Mouse (Mus musculus) stomach, embryonic 15.5 days (tissue): ENCODE results near the gene Astn1. TPM values are rescaled to one million over a fixed set of nuclear protein-coding genes. Genes with fewer than 3 reads are reported as not detected.

ENCODE experiments used
- ATAC-seq: fragments of 200-750 bp; cut with Nextera tagmentation; 2 replicates; pipeline ENCODE4 v1.8.0; 2017; ENCODE audit warnings: low read depth, moderate number of reproducible peaks, moderate TSS enrichment; ENCODE audit not compliant: insufficient read depth, low FRiP score
- H3K27ac ChIP-seq: fragments of 300-500 bp; sonication (generic); 2 replicates; pipeline ENCODE4 v1.5.1; 2015; ENCODE audit warnings: mild to moderate bottlenecking, inconsistent platforms
- H3K27me3 ChIP-seq: fragments of 300-500 bp; sonication (generic); replicated peaks from 2 replicates; pipeline ENCODE4 v1.6.1; 2015; ENCODE audit warnings: inconsistent platforms
- H3K36me3 ChIP-seq: fragments of 300-500 bp; sonication (generic); 2 replicates; pipeline ENCODE4 v1.6.1; 2015; ENCODE audit warnings: inconsistent platforms
- H3K4me1 ChIP-seq: fragments of 300-500 bp; sonication (generic); 2 replicates; pipeline ENCODE4 v1.6.1; 2015; ENCODE audit warnings: inconsistent platforms
- H3K4me2 ChIP-seq: fragments of 300-500 bp; sonication (generic); 2 replicates; pipeline ENCODE4 v1.6.1; 2015; ENCODE audit warnings: mild to moderate bottlenecking, inconsistent platforms
- H3K4me3 ChIP-seq: fragments of 300-500 bp; sonication (generic); replicated peaks from 2 replicates; pipeline ENCODE4 v1.5.1; 2015; ENCODE audit warnings: inconsistent platforms
- H3K9ac ChIP-seq: fragments of 300-500 bp; sonication (generic); 2 replicates; pipeline ENCODE4 v1.6.1; 2015; ENCODE audit warnings: inconsistent platforms
- H3K9me3 ChIP-seq: fragments of 300-500 bp; sonication (generic); 2 replicates; pipeline ENCODE4 v1.6.1; 2016; ENCODE audit warnings: inconsistent platforms
- WGBS: fragments of 180-500 bp; shearing (Covaris S2); methylation state at CpG from one replicate; pipeline ENCODE4 v1.1.7; 2015; 5-methylcytosine and 5-hydroxymethylcytosine counted together
- microRNA counts: library from miRNA; unstranded; fragments of <30 nt; microRNA quantifications from one replicate; lab custom pipeline; 2016
- microRNA-seq: library from miRNA; unstranded; fragments of <30 nt; microRNA quantifications from one replicate; pipeline ENCODE4, GENCODE M21; 2016
- polyA plus RNA-seq: library from polyadenylated mRNA; unstranded; fragments of >200 nt; fragmentation: Nextera tagmentation; extraction: Ambion mirVana; gene quantifications from 2 replicates; pipeline ENCODE4 v1.2.1, GENCODE M21; 2015

The Astn1 gene
- polyA plus RNA-seq, 1 experiment from 2014 or later = 1.1 TPM

DNA sequence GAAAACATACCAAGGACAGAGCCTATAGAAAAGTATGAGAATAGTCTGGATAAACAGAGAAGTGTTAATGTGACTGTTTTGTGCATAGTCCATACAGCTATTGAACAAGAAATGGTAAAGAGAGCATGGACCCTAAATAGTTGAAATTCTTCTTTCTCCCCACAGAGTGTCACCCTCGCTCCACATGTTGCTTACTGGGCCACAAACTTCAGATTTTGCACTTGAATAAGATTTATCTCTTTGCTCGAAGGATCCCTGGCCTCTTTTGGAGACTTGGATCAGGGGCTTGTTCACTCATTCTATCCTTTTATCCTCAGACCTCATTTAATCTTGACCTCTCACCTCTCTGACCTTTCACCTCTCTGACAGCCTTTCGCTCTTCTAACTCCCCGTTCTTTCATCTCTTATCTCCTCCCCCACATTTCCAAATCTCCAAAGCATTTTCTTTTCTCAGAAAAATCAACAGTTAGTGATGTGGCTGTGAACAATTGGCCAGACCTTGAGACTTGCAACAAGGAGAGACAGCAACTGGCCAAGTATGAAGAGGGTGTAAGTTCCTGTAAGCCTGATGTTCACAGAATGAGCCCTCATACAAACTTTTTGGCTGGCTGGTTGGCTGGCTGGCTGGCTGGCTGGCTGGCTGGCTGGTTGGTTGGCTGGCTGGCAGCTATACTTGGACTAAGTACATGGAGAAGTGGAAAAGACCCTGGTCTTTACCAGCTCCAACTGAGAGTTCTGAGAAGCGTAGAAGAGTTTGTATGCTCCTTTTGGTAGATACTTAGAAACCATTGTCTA, 351.4 kb downstream of the Astn1 start:
- Histone ChIP-seq H3K4me2 (no peak overlapping the region), H3K36me3 (no peaks in the 10 kb centered on the region), H3K27ac (no peak overlapping the region), H3K4me3 (no peak overlapping the region), H3K9ac (no peak overlapping the region), H3K27me3 (no peaks in the 10 kb centered on the region), H3K9me3 (no peaks in the 10 kb centered on the region), H3K4me1 (no peaks in the 10 kb centered on the region)
- ATAC-seq = no peak
- WGBS = 41% methylated on average over 5 of the region's 5 CpGs

DNA sequence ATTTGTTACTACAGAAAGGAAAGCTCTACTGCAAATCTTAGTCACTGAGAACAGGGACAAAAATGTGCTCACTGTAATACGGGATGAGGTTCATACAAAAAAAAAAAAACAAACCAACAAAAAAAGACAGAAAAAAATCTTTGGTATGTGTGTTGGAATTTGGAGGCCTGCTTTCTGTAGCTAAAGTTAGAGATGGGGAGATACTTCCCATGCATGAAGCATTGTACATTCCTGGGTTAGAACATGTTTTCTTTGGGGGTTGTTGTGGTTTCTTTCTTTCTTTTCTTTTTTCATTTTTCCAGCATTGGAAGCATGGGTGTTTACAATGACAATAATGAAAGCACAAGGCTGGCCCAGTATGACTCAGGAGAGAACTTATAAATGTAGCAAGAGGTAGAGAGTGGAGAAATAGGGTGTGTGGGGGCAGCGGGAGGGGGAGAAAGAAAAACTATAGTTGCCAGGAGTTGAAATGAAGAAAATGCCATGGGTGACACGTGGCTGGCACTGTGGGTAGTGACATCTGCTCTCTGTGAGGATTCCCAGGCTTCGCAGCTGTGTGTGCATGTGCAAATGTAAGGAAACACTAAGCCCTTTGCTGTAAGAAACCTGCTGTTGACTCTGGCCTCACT, 370.9 kb downstream of the Astn1 start:
- no peak for ATAC-seq
- H3K4me2 ChIP-seq = no peak overlapping the region
- 57% methylated on average over 4 of the region's 4 CpGs for WGBS
- H3K36me3 ChIP-seq = no peaks in the 10 kb centered on the region
- no peaks in the 10 kb centered on the region for H3K9me3 ChIP-seq
- no peaks in the 10 kb centered on the region for H3K27me3 ChIP-seq
- H3K4me3 ChIP-seq = no peak overlapping the region
- no peak overlapping the region for H3K9ac ChIP-seq
- no peaks in the 10 kb centered on the region for H3K4me1 ChIP-seq
- H3K27ac ChIP-seq = no peak overlapping the region

DNA sequence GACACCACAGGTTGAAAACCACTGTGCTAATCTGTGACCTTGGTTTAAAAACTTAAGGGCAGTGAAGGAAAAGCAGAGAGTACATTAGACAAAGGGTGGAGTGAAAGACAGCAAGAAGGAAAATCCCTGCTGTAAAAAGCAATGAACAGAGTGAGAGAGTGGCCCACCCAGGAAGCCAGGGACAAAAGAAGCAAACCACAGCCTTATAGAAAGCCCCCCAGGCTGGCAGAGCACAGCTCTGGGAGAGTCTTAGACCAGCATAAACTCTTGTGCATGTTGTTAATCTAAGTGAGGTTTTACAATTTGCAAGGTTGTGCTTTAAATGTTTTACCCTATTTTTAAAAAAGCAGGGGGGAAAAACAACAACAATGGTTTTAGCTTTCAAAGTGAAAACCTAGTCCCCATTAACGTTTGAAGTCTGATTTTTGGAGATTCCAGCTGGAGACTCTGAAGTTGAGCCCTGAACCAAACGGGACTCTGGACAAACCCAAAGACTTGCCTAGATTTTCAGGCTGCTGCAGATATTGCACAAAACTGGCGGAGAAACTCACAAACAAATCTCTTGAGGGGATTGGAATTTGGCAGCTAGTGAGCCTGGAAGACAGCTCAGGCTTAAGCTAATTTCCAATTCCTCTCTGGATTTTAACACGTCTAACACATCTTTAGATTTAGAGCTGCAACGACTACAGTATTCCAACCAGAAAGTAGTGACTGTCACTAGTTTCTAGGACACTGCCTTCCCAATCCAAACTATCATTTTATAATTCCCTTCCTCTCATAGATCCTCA, 377.3 kb downstream of the Astn1 start:
- H3K4me3 ChIP-seq = no peak overlapping the region
- H3K4me1 ChIP-seq = no peaks in the 10 kb centered on the region
- no peaks in the 10 kb centered on the region for H3K9me3 ChIP-seq
- no peak overlapping the region for H3K4me2 ChIP-seq
- 28% methylated on average over 5 of the region's 5 CpGs for WGBS
- no peak overlapping the region for H3K9ac ChIP-seq
- no peaks in the 10 kb centered on the region for H3K36me3 ChIP-seq
- no peak overlapping the region for H3K27ac ChIP-seq
- no peaks in the 10 kb centered on the region for H3K27me3 ChIP-seq
- ATAC-seq = no peak

DNA sequence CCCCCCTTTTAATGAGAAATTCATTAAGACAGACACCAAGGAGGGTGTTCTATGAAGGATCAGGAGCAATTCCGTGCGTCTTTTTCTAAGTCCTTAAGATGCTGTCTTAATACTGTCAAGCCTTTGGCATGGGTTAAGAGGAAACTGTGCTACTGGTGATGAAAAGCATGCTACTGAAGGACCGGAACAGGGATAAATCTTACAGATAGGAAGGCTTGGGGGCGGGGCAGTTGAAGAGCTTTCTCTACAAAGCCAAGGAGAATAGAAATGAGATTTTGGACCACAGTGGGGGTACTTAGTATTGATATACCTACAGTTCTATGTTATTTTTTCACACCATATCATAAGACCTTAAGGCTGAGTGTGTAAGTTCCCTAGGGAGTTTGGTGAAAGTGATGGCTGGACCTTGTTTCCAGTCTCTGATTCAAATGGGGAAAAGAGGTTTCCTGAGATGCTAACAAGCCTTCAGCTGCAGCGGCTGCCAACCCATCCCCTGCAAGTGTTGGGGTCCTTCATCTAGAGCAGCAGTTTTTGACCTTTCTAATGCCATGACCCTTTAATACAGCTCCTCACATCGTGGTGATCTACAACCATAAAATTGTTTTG, 378.2 kb downstream of the Astn1 start:
- H3K9me3 ChIP-seq = no peaks in the 10 kb centered on the region
- H3K27me3 ChIP-seq = no peaks in the 10 kb centered on the region
- 64% methylated on average over 6 of the region's 6 CpGs for WGBS
- no peak overlapping the region for H3K9ac ChIP-seq
- no peak overlapping the region for H3K27ac ChIP-seq
- H3K36me3 ChIP-seq = no peaks in the 10 kb centered on the region
- no peak overlapping the region for H3K4me2 ChIP-seq
- no peak overlapping the region for H3K4me3 ChIP-seq
- ATAC-seq = no peak
- no peaks in the 10 kb centered on the region for H3K4me1 ChIP-seq

DNA sequence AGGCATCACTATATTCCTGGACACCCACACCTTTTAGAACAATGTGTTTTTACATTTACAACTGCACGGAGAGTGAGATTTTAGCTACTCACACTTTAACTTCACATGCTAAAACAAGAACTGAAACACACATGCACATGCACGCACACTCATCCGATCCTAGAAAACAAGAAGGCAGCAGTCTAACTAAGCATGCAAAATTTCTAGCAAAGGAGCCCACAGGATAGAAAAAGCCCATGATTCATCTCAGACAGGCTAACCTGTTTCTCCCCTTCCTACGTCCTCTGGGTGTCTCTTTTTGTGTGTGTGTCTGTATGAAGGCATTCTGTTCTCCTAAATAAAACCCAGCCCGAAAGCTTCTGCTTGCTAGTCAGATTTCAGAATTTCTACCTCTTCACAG, 378.9 kb downstream of the Astn1 start:
- no peaks in the 10 kb centered on the region for H3K9me3 ChIP-seq
- H3K27me3 ChIP-seq = no peaks in the 10 kb centered on the region
- H3K9ac ChIP-seq = no peak overlapping the region
- H3K4me2 ChIP-seq = no peak overlapping the region
- ATAC-seq = no peak
- WGBS = 85% methylated on average over 5 of the region's 5 CpGs
- H3K4me1 ChIP-seq = no peaks in the 10 kb centered on the region
- H3K27ac ChIP-seq = no peak overlapping the region
- no peaks in the 10 kb centered on the region for H3K36me3 ChIP-seq
- no peak overlapping the region for H3K4me3 ChIP-seq

MicroRNA genes within 50 kb of the gene (microRNA counts, 519-probe panel; counts per million panel counts)
- 1,832 counts per million, percentile 16 among the panel's probes with 10 or more counts for microRNA mmu-miR-488 (lab: Ali Mortazavi, UCI)

Small RNAs within 50 kb of the gene (microRNA-seq; reads per million reads assigned to microRNA genes)
- 5.6 reads per million, percentile 20 among the genes with 10 or more reads in this experiment for gene Mir488

Other genes with a start within 250 kb of the Astn1 start
- gene Brinp2, start 5.9 kb upstream of the Astn1 start, polyA plus RNA-seq = 1.1 TPM in 2 replicates